11 mouse cellular contexts compared by ENCODE assay signal in the genomic region with DNA sequence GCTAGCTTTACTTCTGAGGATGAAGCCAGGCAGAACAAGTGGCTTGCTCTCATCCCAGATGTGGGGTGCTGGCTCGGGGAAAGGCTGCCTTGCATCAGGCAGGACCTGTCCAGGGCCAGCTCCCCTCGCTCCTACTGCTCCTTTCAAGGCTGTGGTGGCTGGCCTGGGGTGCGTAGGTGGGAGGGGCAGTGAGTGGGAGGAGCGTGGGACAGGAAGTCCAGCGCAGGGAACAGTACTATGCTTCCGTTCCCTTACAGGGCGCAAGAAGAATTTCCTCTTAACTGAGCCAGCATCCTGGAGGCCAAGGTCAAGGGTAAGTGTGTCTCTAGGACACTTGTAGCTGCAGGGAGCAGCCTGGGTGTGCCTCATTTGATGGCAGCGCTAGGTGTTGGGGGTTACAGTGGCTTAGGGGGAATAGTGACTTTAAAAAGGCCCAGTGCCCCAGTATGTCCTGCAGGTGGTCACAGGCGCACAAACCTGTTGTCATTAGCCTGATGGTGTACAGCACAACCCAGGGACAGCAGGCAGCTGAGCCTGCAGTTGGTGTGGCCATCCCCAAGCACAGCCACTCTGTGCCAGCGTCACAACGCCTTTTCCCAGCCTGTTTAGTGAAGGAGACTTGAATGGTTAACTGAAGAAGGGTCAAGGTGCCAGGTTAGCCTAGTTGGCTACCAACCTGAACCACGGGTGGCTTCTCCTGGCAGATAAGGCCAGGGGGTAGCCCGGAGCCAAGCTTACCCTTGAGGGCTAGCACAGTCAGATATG. TPM values are rescaled to one million over a fixed set of nuclear protein-coding genes. Genes with fewer than 3 reads are reported as not detected.
DNase-seq lines count a peak whose midpoint lies in the region; ATAC-seq and TF ChIP-seq lines count a peak whose summit lies in the region.
"Had no signal": no experiment of that assay in that cellular context is flagged by ENCODE, and none has a peak within 500 bp of the region (broad histone marks: within the 10 kb centered on the region; RNA-seq: fewer than 3 reads in every experiment).

No protein-coding gene starts in this region.

- H3K27ac ChIP-seq in hindbrain, postnatal 0 days = no peak overlapping the region
- no peak overlapping the region for H3K27ac ChIP-seq in hindbrain, embryonic 11.5 days (ENCODE audit: low read depth, low read length)
- H3K27ac ChIP-seq in kidney, adult 2 months (ENCODE audit: insufficient read depth, low read depth, low read length) = no peak overlapping the region
- H3K27ac ChIP-seq in lung, embryonic 16.5 days (ENCODE audit: low read length) = 0 out of 2 replicates have a peak overlapping the region, but pooled peaks have one; percentile 18
- H3K27ac ChIP-seq: forebrain, embryonic 10.5 days had no signal

- H3K27me3 ChIP-seq in hindbrain, postnatal 0 days (ENCODE audit: insufficient read depth, low read length) = no peaks in the 10 kb centered on the region
- no peaks in the 10 kb centered on the region for H3K27me3 ChIP-seq in hindbrain, embryonic 11.5 days (ENCODE audit: control insufficient read depth, insufficient read depth, low read length)
- no peaks in the 10 kb centered on the region for H3K27me3 ChIP-seq in kidney, adult 2 months (replicated peaks; ENCODE audit: control insufficient read depth, insufficient read depth, low read length)
- H3K27me3 ChIP-seq in lung, embryonic 16.5 days (ENCODE audit: control insufficient read depth, insufficient read depth, low read depth, low read length) = no peaks in the 10 kb centered on the region
- H3K27me3 ChIP-seq: CH12.LX had no signal

- peaks cover 8% of the 10 kb centered on the region; the same call in 1 of the 2 replicates for H3K36me3 ChIP-seq in hindbrain, postnatal 0 days (ENCODE audit: insufficient read depth, low read length)
- no peaks in the 10 kb centered on the region for H3K36me3 ChIP-seq in hindbrain, embryonic 11.5 days (ENCODE audit: control insufficient read depth, insufficient read depth, low read length)
- no peaks in the 10 kb centered on the region; the same call in 1 of the 2 replicates for H3K36me3 ChIP-seq in kidney, adult 2 months (ENCODE audit: control insufficient read depth, insufficient read depth, low read length)
- H3K36me3 ChIP-seq in lung, embryonic 16.5 days (ENCODE audit: control insufficient read depth, insufficient read depth, low read length) = no peaks in the 10 kb centered on the region; the same call in none of the 2 replicates

- H3K4me1 ChIP-seq in hindbrain, postnatal 0 days (ENCODE audit: insufficient read depth, low read length) = no peaks in the 10 kb centered on the region
- no peaks in the 10 kb centered on the region for H3K4me1 ChIP-seq in hindbrain, embryonic 11.5 days (replicated peaks; ENCODE audit: control insufficient read depth, insufficient read depth, low read length)
- H3K4me1 ChIP-seq in kidney, adult 2 months (ENCODE audit: control insufficient read depth, insufficient read depth, low read length) = no peaks in the 10 kb centered on the region
- no peaks in the 10 kb centered on the region for H3K4me1 ChIP-seq in lung, embryonic 16.5 days (replicated peaks; ENCODE audit: control insufficient read depth, insufficient read depth, low read length)
- H3K4me1 ChIP-seq: forebrain, embryonic 10.5 days had no signal

- TF ChIP-seq POLR2A in kidney, adult 2 months (IDR thresholded peaks at IDR 0.05; ENCODE audit: low read depth, low read length) = no peak

- no peaks in the 10 kb centered on the region for H3K9me3 ChIP-seq in hindbrain, postnatal 0 days (ENCODE audit: low read length)
- no peaks in the 10 kb centered on the region for H3K9me3 ChIP-seq in hindbrain, embryonic 11.5 days (ENCODE audit: control insufficient read depth, low read length)
- H3K9me3 ChIP-seq in lung, embryonic 16.5 days (ENCODE audit: control insufficient read depth, low read length) = no peaks in the 10 kb centered on the region
- H3K9me3 ChIP-seq: forebrain, embryonic 10.5 days had no signal

- H3K4me2 ChIP-seq in hindbrain, postnatal 0 days (ENCODE audit: low read depth, low read length) = no peak overlapping the region
- H3K4me2 ChIP-seq in hindbrain, embryonic 11.5 days (replicated peaks; ENCODE audit: low read depth, low read length) = no peak overlapping the region
- H3K4me2 ChIP-seq in lung, embryonic 16.5 days (ENCODE audit: low read depth, low read length) = no peak overlapping the region

- H3K9ac ChIP-seq in hindbrain, postnatal 0 days (replicated peaks; ENCODE audit: low read length) = no peak overlapping the region
- no peak overlapping the region for H3K9ac ChIP-seq in hindbrain, embryonic 11.5 days (ENCODE audit: low read depth, low read length)
- no peak overlapping the region for H3K9ac ChIP-seq in lung, embryonic 16.5 days (ENCODE audit: low read length)

- no peak overlapping the region for H3K4me3 ChIP-seq in hindbrain, postnatal 0 days (ENCODE audit: low read length)
- no peak overlapping the region for H3K4me3 ChIP-seq in hindbrain, embryonic 11.5 days (ENCODE audit: low read depth, low read length)
- H3K4me3 ChIP-seq in kidney, adult 2 months (ENCODE audit: insufficient read depth, low read depth, low read length) = no peak overlapping the region
- no peak overlapping the region for H3K4me3 ChIP-seq in lung, embryonic 16.5 days (ENCODE audit: low read length)
- H3K4me3 ChIP-seq: forebrain, embryonic 10.5 days had no signal

- WGBS in hindbrain, postnatal 0 days = 92% methylated on average over 13 of the region's 13 CpGs
- WGBS in hindbrain, embryonic 11.5 days = 92% methylated on average over 13 of the region's 13 CpGs
- WGBS in kidney, adult 2 months = 69% methylated on average over 13 of the region's 13 CpGs
- WGBS in lung, embryonic 16.5 days = 75% methylated on average over 13 of the region's 13 CpGs

- ATAC-seq in hindbrain, postnatal 0 days = 0 out of 2 replicates have a peak, but pooled peaks have one; percentile 22
- ATAC-seq in hindbrain, embryonic 11.5 days (ENCODE audit: low FRiP score) = no peak
- ATAC-seq in lung, embryonic 16.5 days (ENCODE audit: low read depth) = peak; percentile 52
- ATAC-seq: inflammation-experienced regulatory T-cells, adult 6 months had no signal

- no peak for DNase-seq in hindbrain, postnatal 0 days (ENCODE audit: low spot score)
- no peak for DNase-seq in hindbrain, embryonic 11.5 days (ENCODE audit: low spot score)
- DNase-seq in adrenal gland, postnatal 10 days = peak; percentile 81
- peak; percentile 66 for DNase-seq in kidney, adult 2 months
- no peak for DNase-seq in left cerebral cortex, adult 8-10 months (ENCODE audit: low spot score in 2 of 2)
- DNase-seq in layer of hippocampus, adult 8-10 months (ENCODE audit: low spot score in 2 of 2) = no peak
- DNase-seq in thymus, postnatal 36 days = no peak

- no peak for TF ChIP-seq CTCF in hindbrain, postnatal 0 days (IDR thresholded peaks at IDR 0.05; ENCODE audit: low read depth)
- TF ChIP-seq CTCF in kidney, adult 2 months (conservative IDR thresholded peaks at IDR 0.05; ENCODE audit: insufficient read depth, insufficient read length, low read depth, low read length) = no peak

RNA-seq across cellular contexts. Expression of gene Cfap298, which starts 10.1 kb away (rescaled TPM):
- total RNA-seq in hindbrain, postnatal 0 days (2014; rRNA removed) = 12.1 and 16.8 TPM in 2 replicates
- 61.1 and 67.2 TPM in 2 replicates for polyA plus RNA-seq in hindbrain, postnatal 0 days (2015; fragmentation: Nextera tagmentation; extraction: Ambion mirVana)
- polyA plus RNA-seq in hindbrain, embryonic 11.5 days (2014; fragmentation: Nextera tagmentation; extraction: Ambion mirVana) = 53.1 and 57.3 TPM in 2 replicates
- 10 to 100 TPM; 30.6 to 31.6 TPM for total RNA-seq in adrenal gland, postnatal 10 days (2021)
- 16.1 TPM in 2 replicates for polyA plus RNA-seq in kidney, adult 2 months (2012; rRNA removed)
- 57.2 and 59.2 TPM in 2 replicates for polyA plus RNA-seq in lung, embryonic 16.5 days (2015; fragmentation: Nextera tagmentation; extraction: Ambion mirVana)
- 10 to 100 TPM; 45.4 to 50.4 (median 47.0) TPM for total RNA-seq in left cerebral cortex, adult 8-10 months (2022)
- total RNA-seq in layer of hippocampus, adult 8-10 months (2022) = 10 to 100 TPM; 37.6 to 47.0 (median 41.7) TPM

Comparison
In these comparisons a context has a peak if more than half of its experiments do, and no peak if none do; other contexts are left out.
1. DNase-seq: peak in adrenal gland, postnatal 10 days (single experiment) and kidney, adult 2 months (single experiment); none in hindbrain, postnatal 0 days (single experiment), hindbrain, embryonic 11.5 days (single experiment), left cerebral cortex, adult 8-10 months (0 of 2), layer of hippocampus, adult 8-10 months (0 of 2) and thymus, postnatal 36 days (0 of 2).